Mouse (Mus musculus) lung, embryonic 14.5 days (tissue): ENCODE measurements at regions not wholly inside any gene's neighbourhood (a gene's known extent, or its start where the extent isn't known, plus 50 kb on each side); places are given as distances from the start of the nearest gene placed in this dataset.

Experiments used
- ATAC-seq: fragments of 200-750 bp; cut with Nextera tagmentation; 2 replicates; pipeline ENCODE4 v1.8.0; 2017; ENCODE audit warnings: mild to moderate bottlenecking, moderate TSS enrichment, moderate library complexity; ENCODE audit not compliant: insufficient read depth
- DNase-seq: peaks from one replicate; pipeline ENCODE4 v3.0.0-alpha.2; 2015
- H3K27ac ChIP-seq: fragments of 300-500 bp; sonication (generic); 2 replicates; pipeline ENCODE4 v1.5.1; 2014; ENCODE audit warnings: low read depth, mild to moderate bottlenecking, moderate library complexity
- H3K27me3 ChIP-seq: fragments of 300-500 bp; sonication (generic); 2 replicates; pipeline ENCODE4 v1.6.1; 2014; ENCODE audit warnings: low read length, control low read depth; ENCODE audit not compliant: insufficient read depth
- H3K36me3 ChIP-seq: fragments of 300-500 bp; sonication (generic); 2 replicates; pipeline ENCODE4 v1.6.1; 2014; ENCODE audit warnings: control low read depth; ENCODE audit not compliant: insufficient read depth
- H3K4me1 ChIP-seq: fragments of 300-500 bp; sonication (generic); 2 replicates; pipeline ENCODE4 v1.6.1; 2014; ENCODE audit warnings: antibody characterized with exemption, control low read depth; ENCODE audit not compliant: insufficient read depth
- H3K4me2 ChIP-seq: fragments of 300-500 bp; sonication (generic); 2 replicates; pipeline ENCODE4 v1.6.1; 2014; ENCODE audit warnings: mild to moderate bottlenecking
- H3K4me3 ChIP-seq: fragments of 300-500 bp; sonication (generic); 2 replicates; pipeline ENCODE4 v1.5.1; 2014; ENCODE audit warnings: low read depth, low read length
- H3K9ac ChIP-seq: fragments of 300-500 bp; sonication (generic); 2 replicates; pipeline ENCODE4 v1.6.1; 2014
- H3K9me3 ChIP-seq: fragments of 300-500 bp; sonication (generic); 2 replicates; pipeline ENCODE4 v1.6.1; 2016; ENCODE audit warnings: low read depth, low read length, control low read depth
- CTCF ChIP-seq: IDR thresholded peaks from 2 replicates; pipeline ENCODE4 v1.5.1; 2016; ENCODE audit warnings: antibody characterized with exemption, low read depth
- WGBS: fragments of 180-500 bp; shearing (Covaris S2); extraction: QIAGEN DNeasy Blood & Tissue Kit; methylation state at CpG from one replicate; pipeline ENCODE4 v1.1.7; 2014; 5-methylcytosine and 5-hydroxymethylcytosine counted together

GRCm38 (mm10) chr17:73012954-73013353 is 94.8 kb upstream of the Lclat1 start:
- no peak for ATAC-seq

GRCm38 (mm10) chr17:73014090-73014853 is 93.5 kb upstream of the Lclat1 start:
- Histone ChIP-seq H3K4me1 (peaks cover 40% of the 10 kb centered on the region), H3K27ac (no peak overlapping the region), H3K9me3 (no peaks in the 10 kb centered on the region), H3K9ac (no peak overlapping the region), H3K36me3 (no peaks in the 10 kb centered on the region), H3K27me3 (no peaks in the 10 kb centered on the region), H3K4me2 (no peak overlapping the region), H3K4me3 (no peak overlapping the region)
- ATAC-seq (peak; percentile 70), DNase-seq (peak; percentile 85)
- TF ChIP-seq CTCF: no peak
- WGBS: 20% methylated on average over 9 of the region's 9 CpGs

More at GRCm38 (mm10) chr17:73012954-73013353, 94.8 kb upstream of the Lclat1 start:
- Histone ChIP-seq H3K4me3 (no peak overlapping the region), H3K4me1 (peaks cover 37% of the 10 kb centered on the region), H3K4me2 (no peak overlapping the region), H3K27ac (no peak overlapping the region), H3K36me3 (no peaks in the 10 kb centered on the region), H3K9me3 (no peaks in the 10 kb centered on the region), H3K9ac (no peak overlapping the region), H3K27me3 (no peaks in the 10 kb centered on the region)
- 52% methylated on average over 5 of the region's 5 CpGs for WGBS
- no peak for TF ChIP-seq CTCF
- no peak for DNase-seq

- DNase-seq (peak; percentile 90), ATAC-seq (peak; percentile 54)
- Histone ChIP-seq H3K9me3 (no peaks in the 10 kb centered on the region), H3K27ac (peak overlapping the region; percentile 82), H3K36me3 (no peaks in the 10 kb centered on the region), H3K4me2 (no peak overlapping the region), H3K4me1 (peaks cover 39% of the 10 kb centered on the region), H3K27me3 (no peaks in the 10 kb centered on the region), H3K4me3 (no peak overlapping the region), H3K9ac (no peak overlapping the region)
- no peak for TF ChIP-seq CTCF
- 39% methylated on average over 5 of the region's 5 CpGs for WGBS
These were observed 90.6 kb upstream of the Lclat1 start for GRCm38 (mm10) chr17:73017173-73017572.

GRCm38 (mm10) chr17:73022630-73023051 is 85.1 kb upstream of the Lclat1 start:
- Histone ChIP-seq H3K9me3 (no peaks in the 10 kb centered on the region), H3K4me3 (no peak overlapping the region), H3K36me3 (no peaks in the 10 kb centered on the region), H3K4me2 (peak overlapping the region; percentile 1; the same call in 1 of the 2 replicates), H3K9ac (no peak overlapping the region), H3K27me3 (no peaks in the 10 kb centered on the region), H3K4me1 (peaks cover 24% of the 10 kb centered on the region), H3K27ac (peak overlapping the region; percentile 75)
- WGBS: 5% methylated on average over 8 of the region's 8 CpGs
- DNase-seq (peak; percentile 95), ATAC-seq (peak; percentile 99)
- no peak for TF ChIP-seq CTCF

GRCm38 (mm10) chr17:73023362-73024107 is 84.2 kb upstream of the Lclat1 start:
- 32% methylated on average over 10 of the region's 10 CpGs for WGBS
- H3K27ac ChIP-seq: peak overlapping the region; percentile 75
- no peak overlapping the region for H3K4me2 ChIP-seq

GRCm38 (mm10) chr17:73027122-73027521 is 80.7 kb upstream of the Lclat1 start:
- Histone ChIP-seq H3K9me3 (no peaks in the 10 kb centered on the region), H3K9ac (no peak overlapping the region), H3K4me1 (peaks cover 15% of the 10 kb centered on the region), H3K4me3 (no peak overlapping the region), H3K36me3 (no peaks in the 10 kb centered on the region), H3K4me2 (no peak overlapping the region), H3K27me3 (no peaks in the 10 kb centered on the region), H3K27ac (no peak overlapping the region)
- DNase-seq (no peak), ATAC-seq (no peak)
- WGBS: 90% methylated on average over 5 of the region's 5 CpGs
- TF ChIP-seq CTCF: no peak

More at GRCm38 (mm10) chr17:73023362-73024107, 84.2 kb upstream of the Lclat1 start:
- Histone ChIP-seq H3K27me3 (no peaks in the 10 kb centered on the region), H3K36me3 (no peaks in the 10 kb centered on the region), H3K4me3 (no peak overlapping the region), H3K9ac (no peak overlapping the region), H3K4me1 (peaks cover 20% of the 10 kb centered on the region), H3K9me3 (no peaks in the 10 kb centered on the region)
- DNase-seq: no peak
- TF ChIP-seq CTCF: no peak
- ATAC-seq: no peak

GRCm38 (mm10) chr17:73031796-73032195 is 76.0 kb upstream of the Lclat1 start:
- TF ChIP-seq CTCF: no peak
- ATAC-seq (no peak), DNase-seq (no peak)
- H3K27ac ChIP-seq: no peak overlapping the region
- no peaks in the 10 kb centered on the region for H3K36me3 ChIP-seq
- no peak overlapping the region for H3K4me2 ChIP-seq
- H3K27me3 ChIP-seq: no peaks in the 10 kb centered on the region
- H3K9me3 ChIP-seq: no peaks in the 10 kb centered on the region
- H3K4me3 ChIP-seq: no peak overlapping the region
- H3K9ac ChIP-seq: no peak overlapping the region
- H3K4me1 ChIP-seq: peaks cover 10% of the 10 kb centered on the region; the same call in 1 of the 2 replicates
- 59% methylated on average over 5 of the region's 5 CpGs for WGBS
